Mouse (Mus musculus): ENCODE results near the gene Zmiz1.

DNA sequence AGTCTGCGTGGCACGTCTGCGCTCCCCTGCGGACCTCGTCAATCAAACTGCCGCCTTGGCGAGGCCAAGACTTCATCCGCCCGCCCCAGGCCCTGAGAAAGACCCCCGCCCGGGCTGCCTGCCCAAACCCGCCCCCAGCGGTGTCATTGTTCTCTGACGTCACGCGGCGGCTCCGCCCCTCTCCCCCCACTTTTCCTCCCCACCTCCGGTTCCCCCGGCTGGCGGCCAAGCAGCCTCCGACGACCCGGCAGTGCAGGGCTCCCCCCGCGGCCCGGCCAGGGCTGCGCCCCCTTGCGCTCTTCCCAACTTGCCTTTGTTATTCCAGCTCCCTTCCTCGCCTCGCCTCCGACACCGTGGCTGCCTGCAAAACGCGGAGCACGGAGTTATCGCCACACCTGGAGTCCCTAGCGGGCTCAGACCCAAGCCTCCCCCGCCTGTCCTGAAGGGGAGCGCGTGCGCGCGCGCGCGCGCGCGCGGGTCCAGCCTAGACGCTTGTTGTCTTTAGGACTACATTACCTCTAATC, 1.5 kb upstream of the Zmiz1 start:
- TF ChIP-seq CTCF (conservative IDR thresholded peaks at IDR 0.05; ENCODE audit: low read length) (no peak), POU5F1 (IDR thresholded peaks at IDR 0.05; ENCODE audit: borderline replicate concordance, low read length) (no peak), NANOG (IDR thresholded peaks at IDR 0.05; ENCODE audit: borderline replicate concordance, low read length) (no peak)
